Mouse (Mus musculus): Measurements from ENCODE around the gene Tcf7. TPM values are rescaled to one million over a fixed set of nuclear protein-coding genes. Genes with fewer than 3 reads are reported as not detected.
A peak's percentile ranks its signal among the peaks of the same experiment; 100 is the strongest.

The Tcf7 gene
- polyA plus RNA-seq, 1 experiment, result 3.4 TPM

DNA sequence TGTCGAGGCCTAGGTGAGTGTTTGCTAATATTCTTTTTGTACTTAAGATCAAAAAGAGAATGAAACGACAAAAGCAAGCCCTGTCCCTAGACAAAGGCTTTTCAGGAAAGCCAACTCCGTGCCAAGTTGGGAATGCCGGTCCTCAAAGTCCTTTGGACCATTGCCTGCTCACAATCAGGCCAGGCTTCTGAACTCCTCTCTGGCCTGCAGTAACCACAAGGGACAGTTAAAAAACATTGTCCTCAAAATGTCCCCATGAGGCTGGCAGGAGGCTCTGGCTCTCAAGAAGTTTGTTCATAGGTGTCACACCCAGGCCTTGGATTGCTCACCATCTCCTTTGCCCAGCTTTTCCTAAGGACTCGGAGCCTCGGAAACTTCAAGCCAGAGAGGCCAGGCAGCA lies 13.0 kb downstream of the Tcf7 start:
- no peak for TF ChIP-seq CTCF (IDR thresholded peaks at IDR 0.05; ENCODE audit: borderline replicate concordance, insufficient read depth, low read depth, low read length)
- no peak for TF ChIP-seq POLR2A (IDR thresholded peaks at IDR 0.05; ENCODE audit: borderline replicate concordance, insufficient read depth, low read length)
- 56% methylated on average over 6 of the region's 6 CpGs for WGBS

DNA sequence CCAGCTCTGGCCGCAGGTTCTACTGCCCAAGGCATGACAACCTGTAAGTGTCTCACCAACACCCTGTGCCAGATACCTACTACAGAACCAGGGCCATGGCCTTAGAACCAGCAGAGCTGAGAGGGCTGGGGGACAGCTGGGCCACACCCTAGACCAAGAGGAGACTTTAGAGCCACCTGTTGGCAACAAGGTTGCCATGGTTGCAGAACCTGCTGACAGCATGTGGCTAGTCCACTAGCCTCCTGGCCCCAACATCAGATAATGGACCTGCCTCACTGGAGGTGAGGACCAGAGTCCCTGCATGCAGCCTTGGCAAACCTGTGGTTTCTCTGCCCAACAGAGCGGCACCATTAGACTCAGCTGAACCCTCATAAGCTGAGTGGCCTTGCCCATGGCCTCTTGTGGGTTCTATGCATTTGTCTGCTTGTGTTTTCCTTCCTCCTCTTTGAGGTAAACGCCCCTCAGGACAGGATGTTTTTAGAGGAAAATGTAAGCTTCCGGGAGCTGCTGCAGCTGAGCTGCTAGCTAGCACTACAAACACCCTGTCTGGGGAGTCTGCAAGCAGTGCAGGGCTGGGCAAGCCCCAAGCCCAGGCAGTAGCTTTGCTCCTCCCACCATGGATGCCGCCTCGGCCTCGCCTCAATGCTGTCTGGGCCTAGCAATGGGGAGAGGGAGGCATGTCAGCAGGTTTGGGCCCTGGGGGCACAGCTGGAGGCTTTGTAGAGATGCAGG lies 14.5 kb downstream of the Tcf7 start:
- H3K27ac ChIP-seq (ENCODE audit: insufficient read depth, low read length), result no peak overlapping the region
- no peak for DNase-seq
- H3K27me3 ChIP-seq (ENCODE audit: control insufficient read depth, insufficient read depth, low read length), result no peaks in the 10 kb centered on the region
- no peak overlapping the region for H3K4me3 ChIP-seq (replicated peaks; ENCODE audit: insufficient read depth, low read depth, low read length)
- peaks cover 13% of the 10 kb centered on the region for H3K4me1 ChIP-seq (ENCODE audit: control insufficient read depth, insufficient read depth, low read length)
- TF ChIP-seq POLR2A (IDR thresholded peaks at IDR 0.05; ENCODE audit: borderline replicate concordance, insufficient read depth, low read length), result no peak
- WGBS, result 78% methylated on average over 7 of the region's 7 CpGs

More for the DNA sequence above, 13.0 kb downstream of the Tcf7 start:
- Histone ChIP-seq H3K27ac (ENCODE audit: insufficient read depth, low read length) (no peak overlapping the region), H3K4me1 (ENCODE audit: control insufficient read depth, insufficient read depth, low read length) (peaks cover 13% of the 10 kb centered on the region), H3K27me3 (ENCODE audit: control insufficient read depth, insufficient read depth, low read length) (no peaks in the 10 kb centered on the region), H3K4me3 (replicated peaks; ENCODE audit: insufficient read depth, low read depth, low read length) (no peak overlapping the region)
- DNase-seq, result no peak

DNA sequence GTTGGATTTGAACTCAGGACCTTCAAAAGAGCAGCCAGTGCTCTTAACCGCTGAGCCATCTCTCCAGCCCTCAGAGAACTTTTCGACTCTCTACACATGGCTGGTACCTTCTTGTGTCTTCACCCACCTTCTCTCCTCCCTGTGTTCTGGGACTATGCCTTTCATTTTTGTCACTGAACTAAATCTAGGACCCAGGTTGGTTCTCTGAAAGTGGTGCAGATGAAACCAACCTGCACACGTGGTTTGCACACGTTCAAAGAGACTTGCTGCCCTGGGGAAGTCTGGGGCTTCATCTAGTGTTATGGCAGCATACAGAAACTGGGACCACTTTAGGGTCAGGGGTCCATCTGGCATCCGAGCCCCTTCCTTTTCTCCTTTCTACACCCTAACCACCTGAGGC lies 15.5 kb downstream of the Tcf7 start:
- TF ChIP-seq CTCF (IDR thresholded peaks at IDR 0.05; ENCODE audit: borderline replicate concordance, insufficient read depth, low read depth, low read length) (no peak), POLR2A (IDR thresholded peaks at IDR 0.05; ENCODE audit: borderline replicate concordance, insufficient read depth, low read length) (no peak)
- no peak for DNase-seq
- Histone ChIP-seq H3K4me1 (ENCODE audit: control insufficient read depth, insufficient read depth, low read length) (peaks cover 6% of the 10 kb centered on the region; the same call in 1 of the 2 replicates), H3K27ac (ENCODE audit: insufficient read depth, low read length) (no peak overlapping the region), H3K4me3 (replicated peaks; ENCODE audit: insufficient read depth, low read depth, low read length) (no peak overlapping the region), H3K27me3 (ENCODE audit: control insufficient read depth, insufficient read depth, low read length) (no peaks in the 10 kb centered on the region)
- 84% methylated on average over 5 of the region's 5 CpGs for WGBS

DNA sequence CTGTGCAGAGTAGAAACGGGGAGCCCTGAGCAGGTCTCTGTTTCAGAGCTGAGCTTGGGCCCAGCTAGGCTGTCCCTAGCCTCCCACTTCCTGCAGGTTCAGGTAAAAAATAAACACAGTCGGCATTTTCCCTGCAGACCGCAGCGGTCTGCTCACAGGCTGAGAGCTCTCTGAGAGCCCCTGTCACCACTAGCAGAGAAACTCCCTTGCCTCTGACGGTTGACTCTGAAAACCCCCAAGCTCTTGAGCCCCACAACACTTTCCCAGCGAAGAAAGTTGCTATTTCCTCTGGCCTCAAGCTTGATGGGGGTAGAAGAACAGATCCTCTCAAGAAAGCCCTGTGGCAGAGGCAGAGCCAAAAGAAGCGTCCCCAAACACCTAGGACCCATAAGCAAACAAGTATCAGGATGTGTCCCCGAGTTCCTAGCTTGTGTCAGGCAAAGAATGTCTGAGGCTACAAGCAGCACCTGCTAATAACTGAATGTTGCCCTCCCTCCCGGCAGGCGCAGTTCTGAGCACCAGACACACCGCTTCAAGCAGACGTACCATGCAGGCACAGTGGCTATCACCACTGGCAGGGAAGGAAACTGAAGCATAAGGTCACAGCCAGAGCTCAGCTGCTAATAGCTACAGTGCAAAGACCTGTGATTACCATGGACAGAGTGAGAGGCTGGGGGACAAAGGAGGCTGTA lies 17.1 kb downstream of the Tcf7 start:
- no peak overlapping the region for H3K4me3 ChIP-seq (replicated peaks; ENCODE audit: insufficient read depth, low read depth, low read length)
- TF ChIP-seq POLR2A (IDR thresholded peaks at IDR 0.05; ENCODE audit: borderline replicate concordance, insufficient read depth, low read length) (no peak), CTCF (IDR thresholded peaks at IDR 0.05; ENCODE audit: borderline replicate concordance, insufficient read depth, low read depth, low read length) (no peak)
- WGBS, result 71% methylated on average over 12 of the region's 12 CpGs
- no peak overlapping the region for H3K27ac ChIP-seq (ENCODE audit: insufficient read depth, low read length)
- DNase-seq, result no peak
- H3K4me1 ChIP-seq (ENCODE audit: control insufficient read depth, insufficient read depth, low read length), result peaks cover 4% of the 10 kb centered on the region; the same call in 1 of the 2 replicates
- no peaks in the 10 kb centered on the region for H3K27me3 ChIP-seq (ENCODE audit: control insufficient read depth, insufficient read depth, low read length)

DNA sequence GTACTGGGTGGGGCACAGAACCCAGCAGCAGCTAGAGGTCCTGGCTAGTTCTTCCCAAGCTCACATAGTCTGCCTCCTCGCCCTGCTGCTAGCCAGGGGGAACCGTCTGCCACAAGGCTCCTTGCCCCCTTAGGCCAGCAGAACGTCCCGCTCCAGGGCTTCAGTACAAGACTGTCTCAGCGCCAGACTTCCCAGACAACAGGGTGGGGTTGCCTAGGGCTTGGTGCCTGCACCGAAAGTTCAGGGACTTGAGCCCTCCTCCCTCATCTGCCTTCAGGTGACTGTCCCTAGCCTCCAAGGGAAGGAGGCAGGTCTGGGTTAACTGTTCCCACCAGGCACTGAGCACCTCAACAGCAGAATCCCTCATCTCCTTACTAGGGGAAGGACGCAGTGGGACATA lies 17.9 kb downstream of the Tcf7 start:
- H3K4me1 ChIP-seq (ENCODE audit: control insufficient read depth, insufficient read depth, low read length), result peaks cover 4% of the 10 kb centered on the region; the same call in 1 of the 2 replicates
- no peak for DNase-seq
- H3K27me3 ChIP-seq (ENCODE audit: control insufficient read depth, insufficient read depth, low read length), result no peaks in the 10 kb centered on the region
- no peak overlapping the region for H3K27ac ChIP-seq (ENCODE audit: insufficient read depth, low read length)
- no peak overlapping the region for H3K4me3 ChIP-seq (replicated peaks; ENCODE audit: insufficient read depth, low read depth, low read length)
- TF ChIP-seq POLR2A (IDR thresholded peaks at IDR 0.05; ENCODE audit: borderline replicate concordance, insufficient read depth, low read length), result no peak
- no peak for TF ChIP-seq CTCF (IDR thresholded peaks at IDR 0.05; ENCODE audit: borderline replicate concordance, insufficient read depth, low read depth, low read length)
- WGBS, result 72% methylated on average over 7 of the region's 7 CpGs

DNA sequence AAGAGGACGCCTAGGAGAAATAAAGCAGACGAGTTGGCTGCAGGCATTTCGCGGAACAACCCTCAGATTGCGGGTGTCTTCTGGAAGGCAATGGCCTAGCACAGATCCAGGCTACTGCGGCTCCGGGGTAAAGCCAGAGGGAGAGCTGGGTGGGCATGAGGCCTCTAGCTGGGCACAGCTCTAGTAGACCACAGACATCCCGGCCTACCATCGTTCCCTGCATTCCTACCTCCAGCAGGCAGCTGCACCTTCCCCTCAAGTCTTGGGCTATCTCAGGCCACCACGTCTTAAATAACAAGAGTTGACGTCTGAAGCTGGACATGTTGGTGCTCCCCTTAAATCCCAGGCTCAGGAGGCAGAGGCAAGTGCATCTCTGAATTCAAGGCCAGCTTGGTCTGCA lies 20.5 kb downstream of the Tcf7 start:
- peaks cover 4% of the 10 kb centered on the region; the same call in 1 of the 2 replicates for H3K4me1 ChIP-seq (ENCODE audit: control insufficient read depth, insufficient read depth, low read length)
- WGBS, result 90% methylated on average over 11 of the region's 11 CpGs
- no peaks in the 10 kb centered on the region for H3K27me3 ChIP-seq (ENCODE audit: control insufficient read depth, insufficient read depth, low read length)
- no peak for DNase-seq
- H3K27ac ChIP-seq (ENCODE audit: insufficient read depth, low read length), result no peak overlapping the region
- no peak overlapping the region for H3K4me3 ChIP-seq (replicated peaks; ENCODE audit: insufficient read depth, low read depth, low read length)
- TF ChIP-seq POLR2A (IDR thresholded peaks at IDR 0.05; ENCODE audit: borderline replicate concordance, insufficient read depth, low read length), result no peak
- no peak for TF ChIP-seq CTCF (IDR thresholded peaks at IDR 0.05; ENCODE audit: borderline replicate concordance, insufficient read depth, low read depth, low read length)

DNA sequence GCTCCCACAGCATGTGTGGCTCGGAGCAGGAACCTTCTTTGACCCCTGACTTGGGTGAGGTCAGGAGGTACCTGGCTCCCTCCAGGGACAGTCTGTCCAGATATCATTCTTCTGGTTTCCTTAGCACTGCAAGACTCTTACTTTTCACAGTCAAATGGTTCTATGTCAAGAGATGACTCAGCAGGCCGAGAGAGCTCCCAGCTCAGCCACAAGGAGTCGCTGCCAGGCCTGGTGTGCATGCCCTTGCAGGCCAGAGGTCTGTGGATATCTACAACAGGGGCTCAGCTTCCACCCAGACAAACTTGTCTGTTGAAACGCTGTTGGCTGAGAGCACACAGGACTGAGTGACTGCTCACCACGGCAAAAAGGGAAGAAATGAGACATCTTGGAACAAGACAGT lies 20.9 kb downstream of the Tcf7 start:
- no peak overlapping the region for H3K27ac ChIP-seq (ENCODE audit: insufficient read depth, low read length)
- no peaks in the 10 kb centered on the region for H3K27me3 ChIP-seq (ENCODE audit: control insufficient read depth, insufficient read depth, low read length)
- no peak overlapping the region for H3K4me3 ChIP-seq (replicated peaks; ENCODE audit: insufficient read depth, low read depth, low read length)
- WGBS, result 64% methylated on average over 5 of the region's 5 CpGs
- H3K4me1 ChIP-seq (ENCODE audit: control insufficient read depth, insufficient read depth, low read length), result peaks cover 4% of the 10 kb centered on the region; the same call in 1 of the 2 replicates
- TF ChIP-seq CTCF (IDR thresholded peaks at IDR 0.05; ENCODE audit: borderline replicate concordance, insufficient read depth, low read depth, low read length) (peak; percentile 44), POLR2A (IDR thresholded peaks at IDR 0.05; ENCODE audit: borderline replicate concordance, insufficient read depth, low read length) (no peak)
- DNase-seq, result no peak

DNA sequence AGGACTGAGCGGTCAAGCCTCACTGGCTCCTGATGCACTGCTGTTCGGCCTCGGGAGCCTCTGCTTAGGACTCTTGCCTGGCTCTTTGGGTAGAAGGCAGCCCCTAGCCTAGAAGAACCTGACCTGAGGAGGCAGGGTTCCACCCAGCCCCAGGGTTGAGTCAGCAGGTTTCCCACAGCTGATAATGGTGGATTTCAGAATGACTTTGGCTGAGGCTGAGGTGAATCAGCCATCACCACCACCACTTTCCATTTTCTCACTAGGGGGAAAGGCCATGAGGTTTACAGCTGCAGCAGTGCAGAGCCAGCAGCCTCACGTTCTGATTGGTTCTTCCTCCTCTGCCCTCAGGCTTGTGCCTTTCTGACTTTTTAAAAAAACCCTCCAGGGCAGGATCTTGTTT lies 21.9 kb downstream of the Tcf7 start:
- Histone ChIP-seq H3K4me3 (replicated peaks; ENCODE audit: insufficient read depth, low read depth, low read length) (no peak overlapping the region), H3K4me1 (ENCODE audit: control insufficient read depth, insufficient read depth, low read length) (peaks cover under 1% of the 10 kb centered on the region; the same call in 1 of the 2 replicates), H3K27me3 (ENCODE audit: control insufficient read depth, insufficient read depth, low read length) (no peaks in the 10 kb centered on the region), H3K27ac (ENCODE audit: insufficient read depth, low read length) (no peak overlapping the region)
- WGBS, result 61% methylated on average over 4 of the region's 4 CpGs
- TF ChIP-seq POLR2A (IDR thresholded peaks at IDR 0.05; ENCODE audit: borderline replicate concordance, insufficient read depth, low read length) (no peak), CTCF (IDR thresholded peaks at IDR 0.05; ENCODE audit: borderline replicate concordance, insufficient read depth, low read depth, low read length) (no peak)
- DNase-seq, result no peak

Data from cerebellum, adult 2 months (tissue).